Mouse (Mus musculus): ENCODE results near the gene Nmt1. TPM values are rescaled to one million over a fixed set of nuclear protein-coding genes. Genes with fewer than 3 reads are reported as not detected.

Nmt1 gene
- total and polyA plus RNA-seq, 3 experiments: 29.8 to 147 (median 70.5) TPM

DNA sequence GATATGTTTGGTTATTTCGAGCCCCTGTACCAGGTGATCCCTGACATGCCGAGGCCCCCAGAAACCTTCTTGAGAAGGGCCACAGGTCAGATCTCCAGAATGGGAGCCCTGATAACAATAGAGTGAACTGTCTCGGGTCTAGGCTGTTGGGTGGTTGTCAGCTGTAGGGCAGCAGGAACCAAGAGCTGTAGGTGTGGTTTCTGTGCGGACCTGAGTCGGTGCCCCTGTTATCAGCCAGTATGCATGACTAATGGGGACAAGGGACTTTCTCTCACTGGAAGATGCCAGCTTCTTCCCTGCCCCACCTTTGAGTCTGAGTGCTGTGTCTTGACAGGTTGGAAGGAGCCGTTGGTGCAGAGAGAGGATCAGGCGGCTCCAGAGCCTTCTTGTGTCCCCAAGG is 76.5 kb downstream of the Nmt1 start:
- peaks cover 9 to 20% of the 10 kb centered on the region in 2 experiments for H3K4me1 ChIP-seq (ENCODE audit: control insufficient read depth in 1 of 2, insufficient read depth in 2 of 2, low read length in 2 of 2)
- peak; percentile 82 for DNase-seq (ENCODE audit: low read depth, low spot score)
- H3K4me3 ChIP-seq (ENCODE audit: control insufficient read depth in 1 of 2, insufficient read depth in 1 of 2, low read depth in 2 of 2, low read length in 2 of 2): peak overlapping the region; percentile 59 to 67
- no peaks in the 10 kb centered on the region for H3K9me3 ChIP-seq (replicated peaks; ENCODE audit: insufficient read depth, low read length)
- no peaks in the 10 kb centered on the region for H3K27me3 ChIP-seq (ENCODE audit: control insufficient read depth in 1 of 2, insufficient read depth in 2 of 2, low read length in 2 of 2)
- 0 out of 2 replicates have a peak overlapping the region, but pooled peaks have one; percentile 5 for H3K27ac ChIP-seq (ENCODE audit: control insufficient read depth, low read depth, low read length)
- no peaks in the 10 kb centered on the region; the same call in 1 of the 2 replicates for H3K79me2 ChIP-seq (ENCODE audit: control insufficient read depth, insufficient read depth, low read length, poor library complexity)
- 0 out of 2 replicates have a peak, but pooled peaks have one; percentile 38 for TF ChIP-seq MYC (IDR thresholded peaks at IDR 0.05; ENCODE audit: low read depth, low read length)
- TF ChIP-seq ZKSCAN1 (IDR thresholded peaks at IDR 0.05; ENCODE audit: low read depth, low read length): no peak
- TF ChIP-seq GATA1 (IDR thresholded peaks at IDR 0.05; ENCODE audit: low read depth, low read length): peak; percentile 76
- peak; percentile 44 to 60; a peak in 3 of 4 replicates for TF ChIP-seq EP300 (IDR thresholded peaks at IDR 0.05; ENCODE audit: low read depth in 1 of 2, low read length in 2 of 2)
- no peak for TF ChIP-seq POLR2AphosphoS5 (IDR thresholded peaks at IDR 0.05; ENCODE audit: borderline replicate concordance, low read depth, low read length)
- TF ChIP-seq NRF1 (IDR thresholded peaks at IDR 0.05; ENCODE audit: insufficient read depth, low read depth, low read length, poor library complexity, severe bottlenecking): peak; percentile 16; the same call in 1 of the 2 replicates
- TF ChIP-seq CHD1 (IDR thresholded peaks at IDR 0.05; ENCODE audit: low read depth, low read length): 0 out of 2 replicates have a peak, but pooled peaks have one; percentile 58
- TF ChIP-seq ETS1 (IDR thresholded peaks at IDR 0.05; ENCODE audit: low read depth, low read length): peak; percentile 57; the same call in 1 of the 2 replicates
- TF ChIP-seq ZMIZ1 (IDR thresholded peaks at IDR 0.05; ENCODE audit: low read depth, low read length): no peak
- peak; percentile 62 for TF ChIP-seq MAX (IDR thresholded peaks at IDR 0.05; ENCODE audit: low read length)
- TF ChIP-seq ZNF384 (IDR thresholded peaks at IDR 0.05; ENCODE audit: low read depth, low read length): no peak
- no peak for TF ChIP-seq SMC3 (IDR thresholded peaks at IDR 0.05; ENCODE audit: low read depth, low read length)
- no peak for TF ChIP-seq USF2 (IDR thresholded peaks at IDR 0.05; ENCODE audit: borderline replicate concordance in 1 of 2, insufficient read depth in 1 of 2, low read depth in 1 of 2, low read length in 2 of 2)
- TF ChIP-seq BHLHE40 (IDR thresholded peaks at IDR 0.05; ENCODE audit: borderline replicate concordance, low read depth, low read length): no peak
- TF ChIP-seq TAL1 (IDR thresholded peaks at IDR 0.05; ENCODE audit: low read length): 0 out of 2 replicates have a peak, but pooled peaks have one; percentile 7
- no peak for TF ChIP-seq GABPA (IDR thresholded peaks at IDR 0.05; ENCODE audit: low read depth, low read length)
- peak; percentile 44 for TF ChIP-seq TBP (IDR thresholded peaks at IDR 0.05; ENCODE audit: low read depth, low read length)
- TF ChIP-seq MAZ (IDR thresholded peaks at IDR 0.05; ENCODE audit: low read depth, low read length): no peak
- no peak for TF ChIP-seq UBTF (IDR thresholded peaks at IDR 0.05; ENCODE audit: borderline replicate concordance, insufficient read depth, low read depth, low read length)
- peak; percentile 34; the same call in 1 of the 2 replicates for TF ChIP-seq RCOR1 (IDR thresholded peaks at IDR 0.05; ENCODE audit: low read depth, low read length)
- TF ChIP-seq CTCF (IDR thresholded peaks at IDR 0.05 in 2 of 3, conservative IDR thresholded peaks at IDR 0.05 in 1 of 3; ENCODE audit: control insufficient read depth in 1 of 3, insufficient read depth in 1 of 3, low read depth in 2 of 3, low read length in 3 of 3, poor library complexity in 1 of 3, severe bottlenecking in 1 of 3): no peak
- TF ChIP-seq SIN3A (IDR thresholded peaks at IDR 0.05; ENCODE audit: low read length): peak; percentile 83
- TF ChIP-seq MXI1 (IDR thresholded peaks at IDR 0.05; ENCODE audit: low read depth, low read length): peak; percentile 48; the same call in 1 of the 2 replicates
- peak; percentile 32; the same call in 1 of the 2 replicates for TF ChIP-seq TCF12 (IDR thresholded peaks at IDR 0.05; ENCODE audit: low read depth, low read length)
- no peak for TF ChIP-seq MAFK (IDR thresholded peaks at IDR 0.05; ENCODE audit: borderline replicate concordance, low read depth, low read length)
- peak; percentile 61 for TF ChIP-seq HCFC1 (IDR thresholded peaks at IDR 0.05; ENCODE audit: low read depth, low read length)
- no peak for TF ChIP-seq ELF1 (IDR thresholded peaks at IDR 0.05; ENCODE audit: low read depth, low read length)
- peaks cover 0 to 9% of the 10 kb centered on the region in 2 experiments; a peak in 2 of 4 replicates for H3K36me3 ChIP-seq (ENCODE audit: control insufficient read depth in 1 of 2, insufficient read depth in 2 of 2, low read length in 2 of 2)
- peak overlapping the region; percentile 36 for H3K9ac ChIP-seq (ENCODE audit: control insufficient read depth, low read depth, low read length, poor library complexity, severe bottlenecking)

All from MEL (cell line).